Mouse (Mus musculus): ENCODE measurements at regions not wholly inside any gene's neighbourhood (a gene's known extent, or its start where the extent isn't known, plus 50 kb on each side); places are given as distances from the start of the nearest gene placed in this dataset.

DNA sequence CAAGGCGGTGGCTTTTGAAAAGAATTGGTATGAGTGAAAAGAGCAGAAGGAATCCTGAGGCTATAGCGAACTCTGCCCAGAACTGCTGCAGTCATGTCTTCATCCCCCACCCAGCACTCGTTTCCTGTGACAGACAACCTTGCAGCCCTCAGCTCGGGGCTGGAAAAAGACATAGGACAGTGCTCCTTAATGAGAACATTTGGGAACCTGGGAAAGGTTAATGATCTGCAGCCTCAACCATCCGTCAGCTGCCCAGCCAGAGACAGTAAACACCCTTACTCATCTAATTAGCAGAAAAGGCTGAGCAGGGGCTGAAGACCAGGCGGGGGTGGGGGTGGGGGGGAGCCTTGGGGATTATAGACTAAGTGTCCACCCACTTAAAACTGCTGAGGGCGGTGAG is 76.3 kb upstream of the Arhgap36 start:
- in situ Hi-C loops (cut with MboI; ENCODE audit: unreplicated experiment in 2 of 2), result no loop called here

DNA sequence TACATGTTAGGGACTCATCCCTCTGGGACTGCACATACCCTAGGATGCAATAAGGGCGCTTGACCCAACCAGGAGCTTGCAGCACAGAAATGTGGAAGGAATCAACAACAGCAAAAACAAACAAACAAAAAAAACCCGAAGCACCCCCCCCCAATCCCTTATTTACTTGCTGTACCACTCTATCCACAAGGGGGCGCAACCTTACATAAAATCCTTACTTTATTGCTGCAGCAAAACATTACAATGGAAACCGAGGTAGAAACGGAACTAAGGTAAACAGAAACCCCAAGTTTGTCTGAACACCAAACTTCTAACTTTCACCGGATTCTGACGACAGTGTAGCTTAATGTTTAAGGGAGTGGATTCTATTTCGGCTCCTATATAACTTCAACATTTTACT is 86.7 kb upstream of the Arhgap36 start:
- in situ Hi-C loops (cut with MboI; ENCODE audit: unreplicated experiment in 2 of 2), result no loop called here

DNA sequence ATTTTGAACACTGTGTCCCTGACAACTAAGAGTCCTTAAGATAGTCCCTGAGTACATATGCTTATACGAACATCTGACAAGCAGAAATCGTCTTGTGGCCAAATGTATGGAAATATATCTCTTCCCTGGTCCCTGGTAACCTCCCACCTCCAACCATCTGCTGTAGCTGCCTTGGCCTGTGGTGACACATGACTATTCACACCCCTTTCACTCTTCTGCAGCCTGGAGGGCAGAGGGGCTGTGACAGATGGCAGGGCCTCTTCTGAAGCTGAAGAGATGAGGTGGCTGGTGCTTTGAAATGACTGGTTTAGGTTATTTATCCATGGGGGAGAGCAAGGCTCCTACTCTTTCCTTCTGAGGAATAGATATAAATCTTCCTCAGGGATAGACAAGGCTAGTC is 82.3 kb upstream of the Enox2 start:
- in situ Hi-C loops (cut with MboI; ENCODE audit: unreplicated experiment in 2 of 2), result no loop called here

DNA sequence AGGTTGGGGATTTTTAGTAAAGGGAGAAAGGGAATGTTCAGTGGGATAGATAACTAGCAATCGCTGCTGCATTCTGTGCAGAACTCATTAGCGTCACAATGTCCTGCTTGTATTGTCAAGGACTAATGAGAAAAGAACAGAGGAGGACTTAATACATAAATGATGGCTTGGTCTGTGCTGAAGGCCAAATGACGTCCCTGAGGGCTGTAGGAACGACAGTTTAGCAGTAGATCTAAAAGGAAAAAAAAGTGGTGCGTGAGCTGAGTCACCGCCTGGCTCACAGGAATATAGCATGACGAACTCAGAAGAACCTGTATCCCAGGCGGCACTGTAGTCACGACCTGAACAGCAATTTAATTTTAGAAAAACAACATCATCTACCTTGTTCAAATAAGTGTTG is 81.3 kb upstream of the Enox2 start:
- in situ Hi-C loops (cut with MboI; ENCODE audit: unreplicated experiment in 2 of 2), result no loop called here

DNA sequence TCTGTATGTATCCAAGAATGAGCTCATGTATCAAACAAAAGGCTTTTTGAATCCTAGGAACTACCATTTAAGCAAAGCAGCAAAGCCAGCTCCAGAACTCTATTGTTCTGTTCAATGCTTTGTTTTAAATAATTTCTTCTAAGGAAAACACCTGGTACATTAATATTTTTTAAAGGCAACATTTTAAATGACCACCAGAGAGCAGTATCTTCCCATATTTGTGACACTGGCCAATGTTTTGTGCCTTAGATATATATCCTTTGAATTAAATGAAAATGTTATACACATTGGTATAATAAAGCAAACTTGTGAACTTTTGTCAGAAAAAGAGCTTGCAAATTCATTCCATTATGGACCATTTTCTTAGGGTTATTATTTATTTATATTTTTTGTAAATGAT is 58.4 kb upstream of the Enox2 start:
- in situ Hi-C loops (cut with MboI; ENCODE audit: unreplicated experiment in 2 of 2), result loop anchor here in 1 of 2 experiments (25.0 kb wide), 1 partner anchor 1141 kb away; no protein-coding TSS in a partner anchor
